Mouse (Mus musculus) lung, embryonic 14.5 days (tissue): ENCODE results near the gene Foxr2. TPM values are rescaled to one million over a fixed set of nuclear protein-coding genes. Genes with fewer than 3 reads are reported as not detected.
A peak's percentile ranks its signal among the peaks of the same experiment; 100 is the strongest.

Source experiments
- ATAC-seq: fragments of 200-750 bp; cut with Nextera tagmentation; 2 replicates; pipeline ENCODE4 v1.8.0; 2017; ENCODE audit warnings: mild to moderate bottlenecking, moderate TSS enrichment, moderate library complexity; ENCODE audit not compliant: insufficient read depth
- DNase-seq: peaks from one replicate; pipeline ENCODE4 v3.0.0-alpha.2; 2015
- H3K27ac ChIP-seq: fragments of 300-500 bp; sonication (generic); 2 replicates; pipeline ENCODE4 v1.5.1; 2014; ENCODE audit warnings: low read depth, mild to moderate bottlenecking, moderate library complexity
- H3K27me3 ChIP-seq: fragments of 300-500 bp; sonication (generic); 2 replicates; pipeline ENCODE4 v1.6.1; 2014; ENCODE audit warnings: low read length, control low read depth; ENCODE audit not compliant: insufficient read depth
- H3K36me3 ChIP-seq: fragments of 300-500 bp; sonication (generic); 2 replicates; pipeline ENCODE4 v1.6.1; 2014; ENCODE audit warnings: control low read depth; ENCODE audit not compliant: insufficient read depth
- H3K4me1 ChIP-seq: fragments of 300-500 bp; sonication (generic); 2 replicates; pipeline ENCODE4 v1.6.1; 2014; ENCODE audit warnings: antibody characterized with exemption, control low read depth; ENCODE audit not compliant: insufficient read depth
- H3K4me2 ChIP-seq: fragments of 300-500 bp; sonication (generic); 2 replicates; pipeline ENCODE4 v1.6.1; 2014; ENCODE audit warnings: mild to moderate bottlenecking
- H3K4me3 ChIP-seq: fragments of 300-500 bp; sonication (generic); 2 replicates; pipeline ENCODE4 v1.5.1; 2014; ENCODE audit warnings: low read depth, low read length
- H3K9ac ChIP-seq: fragments of 300-500 bp; sonication (generic); 2 replicates; pipeline ENCODE4 v1.6.1; 2014
- H3K9me3 ChIP-seq: fragments of 300-500 bp; sonication (generic); 2 replicates; pipeline ENCODE4 v1.6.1; 2016; ENCODE audit warnings: low read depth, low read length, control low read depth
- CTCF ChIP-seq: IDR thresholded peaks from 2 replicates; pipeline ENCODE4 v1.5.1; 2016; ENCODE audit warnings: antibody characterized with exemption, low read depth
- WGBS: fragments of 180-500 bp; shearing (Covaris S2); extraction: QIAGEN DNeasy Blood & Tissue Kit; methylation state at CpG from one replicate; pipeline ENCODE4 v1.1.7; 2014; 5-methylcytosine and 5-hydroxymethylcytosine counted together
- polyA plus RNA-seq: library from polyadenylated mRNA; unstranded; fragments of >200 nt; fragmentation: Nextera tagmentation; extraction: Ambion mirVana; gene quantifications from 2 replicates; pipeline ENCODE4 v1.2.1, GENCODE M21; 2014

Foxr2 gene
- polyA plus RNA-seq, 1 experiment from 2014 or later, result 0.05 TPM

DNA sequence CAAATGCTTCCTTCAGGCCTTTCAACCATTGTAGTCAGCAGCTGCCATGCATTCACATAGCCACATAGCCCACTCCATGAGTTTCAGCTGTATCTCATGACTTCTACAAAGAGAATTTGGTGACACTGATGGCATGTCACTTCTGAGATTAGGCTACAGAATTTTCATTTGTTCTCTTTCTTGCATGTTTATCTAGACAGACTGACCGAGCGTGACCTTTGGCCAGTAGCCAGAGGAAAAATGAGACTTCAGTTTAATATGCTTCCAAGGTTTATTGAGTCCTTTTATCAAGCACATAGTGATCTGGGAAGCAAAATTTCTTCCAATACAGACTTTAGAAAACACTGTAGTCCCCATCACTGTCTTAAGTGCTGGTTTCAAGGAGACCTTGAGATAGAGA lies 63.6 kb downstream of the Foxr2 start:
- TF ChIP-seq CTCF, result no peak
- ATAC-seq (no peak; the same call in 1 of the 2 replicates), DNase-seq (peak; percentile 55)
- H3K36me3 ChIP-seq, result no peaks in the 10 kb centered on the region
- H3K4me3 ChIP-seq, result no peak overlapping the region
- H3K9ac ChIP-seq, result no peak overlapping the region
- no peak overlapping the region for H3K27ac ChIP-seq
- WGBS, result 39% methylated on average over 2 of the region's 2 CpGs
- H3K4me1 ChIP-seq, result no peaks in the 10 kb centered on the region
- H3K4me2 ChIP-seq, result no peak overlapping the region
- H3K27me3 ChIP-seq, result no peaks in the 10 kb centered on the region
- H3K9me3 ChIP-seq, result no peaks in the 10 kb centered on the region

Other genes starting within 250 kb of the Foxr2 start
- gene Usp51, start 112.3 kb upstream of the Foxr2 start, polyA plus RNA-seq, result 1.5 and 1.6 TPM in 2 replicates
- 45.5 and 46.6 TPM in 2 replicates for gene Mageh1, start 81.2 kb upstream of the Foxr2 start, polyA plus RNA-seq
- 1.2 and 1.3 TPM in 2 replicates for gene Rragb, start 21.2 kb downstream of the Foxr2 start, polyA plus RNA-seq
- 1.0 and 1.3 TPM in 2 replicates for gene Klf8, start 118.7 kb downstream of the Foxr2 start, polyA plus RNA-seq